Comparison of ENCODE assay signal across 20 mouse cellular contexts in genomic region chr7:34268463-34268862, GRCm38 (mm10). TPM values are rescaled to one million over a fixed set of nuclear protein-coding genes. Genes with fewer than 3 reads are reported as not detected.
DNase-seq lines count a peak whose midpoint lies in the region; ATAC-seq and TF ChIP-seq lines count a peak whose summit lies in the region.
"Had no signal": no experiment of that assay in that cellular context is flagged by ENCODE, and none has a peak within 500 bp of the region (broad histone marks: within the 10 kb centered on the region; RNA-seq: fewer than 3 reads in every experiment).

No protein-coding gene starts in this region.

- ATAC-seq in heart, embryonic 11.5 days (replicated peaks; ENCODE audit: insufficient number of reproducible peaks, low FRiP score, low TSS enrichment), result no peak

- no peak for TF ChIP-seq POLR2A in embryonic fibroblast, embryonic 13.5 days (IDR thresholded peaks at IDR 0.05; ENCODE audit: low read depth, low read length)

- 47% methylated on average over 1 of the region's 1 CpGs for WGBS in heart, embryonic 11.5 days (ENCODE audit: insufficient replicate concordance)

- H3K4me3 ChIP-seq in heart, embryonic 11.5 days (ENCODE audit: low read depth, low read length), result no peak overlapping the region
- no peak overlapping the region for H3K4me3 ChIP-seq in left cerebral cortex, adult 2 months
- H3K4me3 ChIP-seq in embryonic fibroblast, embryonic 13.5 days (ENCODE audit: insufficient read depth, low read length), result no peak overlapping the region
- H3K4me3 ChIP-seq: midbrain, embryonic 10.5 days; myocyte had no signal

- no peak overlapping the region for H3K4me2 ChIP-seq in heart, embryonic 11.5 days

- H3K9me3 ChIP-seq in heart, embryonic 11.5 days (replicated peaks; ENCODE audit: control insufficient read depth, low read length), result no peaks in the 10 kb centered on the region
- H3K9me3 ChIP-seq: midbrain, embryonic 10.5 days had no signal

- TF ChIP-seq CTCF in left cerebral cortex, adult 2 months (IDR thresholded peaks at IDR 0.05), result no peak
- TF ChIP-seq CTCF in embryonic fibroblast, embryonic 13.5 days (IDR thresholded peaks at IDR 0.05; ENCODE audit: borderline replicate concordance, insufficient read depth, low read length), result no peak

- DNase-seq in heart, postnatal 25 days (ENCODE audit: low spot score), result no peak
- no peak for DNase-seq in left cerebral cortex, adult 2 months (ENCODE audit: extremely low spot score in 1 of 2, low spot score in 2 of 2)
- DNase-seq in left cerebral cortex, adult 18-20 months (ENCODE audit: low spot score in 2 of 2), result no peak
- DNase-seq in R1 (ENCODE audit: low read depth, low spot score), result peak; percentile 54
- DNase-seq in frontal cortex, postnatal 25 days (ENCODE audit: low spot score in 2 of 2), result no peak
- DNase-seq in kidney, postnatal 4 days, result no peak
- DNase-seq: B cell, adult 2 months; kidney, adult 9 months had no signal

- intact Hi-C loops in heart, postnatal 25 days (cut with DNase I), result loop anchor here (5.0 kb wide), 2 partner anchors 44 to 64 kb away; partner anchors contain the start of gene 4931406P16Rik
- intact Hi-C loops in left cerebral cortex, adult 2 months (cut with DNase I), result loop anchor here (5.0 kb wide), 1 partner anchor 44 kb away; the partner anchor contains the start of gene 4931406P16Rik

- H3K27ac ChIP-seq in heart, embryonic 11.5 days (ENCODE audit: low read depth, low read length), result peak overlapping the region; percentile 73
- peak overlapping the region; percentile 13; the same call in 1 of the 2 replicates for H3K27ac ChIP-seq in left cerebral cortex, adult 2 months
- peak overlapping the region; percentile 97 for H3K27ac ChIP-seq in embryonic fibroblast, embryonic 13.5 days (ENCODE audit: insufficient read depth, low read length)
- H3K27ac ChIP-seq: midbrain, embryonic 10.5 days; stomach, postnatal 0 days had no signal

- H3K4me1 ChIP-seq in heart, embryonic 11.5 days (ENCODE audit: control insufficient read depth, insufficient read depth, low read length), result peaks cover 42% of the 10 kb centered on the region
- H3K4me1 ChIP-seq in embryonic fibroblast, embryonic 13.5 days (ENCODE audit: control insufficient read depth, insufficient read depth, low read length), result peaks cover 27% of the 10 kb centered on the region
- H3K4me1 ChIP-seq: midbrain, embryonic 10.5 days had no signal

- H3K27me3 ChIP-seq in heart, embryonic 11.5 days (ENCODE audit: control insufficient read depth, insufficient read depth, low read length), result no peaks in the 10 kb centered on the region

- no peak overlapping the region for H3K9ac ChIP-seq in heart, embryonic 11.5 days (ENCODE audit: low read depth, low read length)

- no peaks in the 10 kb centered on the region for H3K36me3 ChIP-seq in heart, embryonic 11.5 days (ENCODE audit: control insufficient read depth, insufficient read depth, low read length)

RNA-seq across cellular contexts. Expression of gene Gm6096, which starts 17.6 kb away (rescaled TPM):
- polyA plus RNA-seq in heart, embryonic 11.5 days (2014; fragmentation: Nextera tagmentation; extraction: Ambion mirVana), result 0.80 and 1.2 TPM in 2 replicates
- total RNA-seq in heart, postnatal 25 days (2021), result not detected
- total RNA-seq in left cerebral cortex, adult 2 months (2021), result not detected
- not detected for total RNA-seq in left cerebral cortex, adult 18-20 months (2021)
- not detected in 2 replicates for polyA plus RNA-seq in embryonic fibroblast, embryonic 13.5 days (2011; ENCODE audit: insufficient read length, low read depth, missing spikeins)
- total RNA-seq: adrenal gland, postnatal 4 days; common myeloid progenitor, adult 5-6 weeks; granulocyte monocyte progenitor cell, adult 5-6 weeks; layer of hippocampus, postnatal 10 days; left cerebral cortex, postnatal 36 days; MEL had no signal
- polyA plus RNA-seq: midbrain, embryonic 10.5 days; spleen, adult 2 months; stomach, postnatal 0 days had no signal

RNA-seq across cellular contexts. Expression of gene Gpi1, which starts 38.3 kb away (rescaled TPM):
- 798 and 824 TPM in 2 replicates for polyA plus RNA-seq in heart, embryonic 11.5 days (2014; fragmentation: Nextera tagmentation; extraction: Ambion mirVana)
- total RNA-seq in heart, postnatal 25 days (2021), result 100 to 1,000 TPM; 547 to 566 TPM
- total RNA-seq in left cerebral cortex, adult 2 months (2021), result 100 to 1,000 TPM; 642 to 716 TPM
- total RNA-seq in left cerebral cortex, adult 18-20 months (2021), result 100 to 1,000 TPM; 662 to 699 TPM
- 244 and 331 TPM in 2 replicates for polyA plus RNA-seq in embryonic fibroblast, embryonic 13.5 days (2011; ENCODE audit: insufficient read length, low read depth, missing spikeins)

RNA-seq across cellular contexts. Expression of gene 4931406P16Rik, which starts 44.9 kb away (rescaled TPM):
- polyA plus RNA-seq in heart, embryonic 11.5 days (2014; fragmentation: Nextera tagmentation; extraction: Ambion mirVana), result 46.2 and 56.2 TPM in 2 replicates
- 10 to 100 TPM; 45.3 to 52.9 TPM for total RNA-seq in heart, postnatal 25 days (2021)
- 10 to 100 TPM; 40.7 to 42.8 TPM for total RNA-seq in left cerebral cortex, adult 2 months (2021)
- 10 to 100 TPM; 38.5 to 39.1 TPM for total RNA-seq in left cerebral cortex, adult 18-20 months (2021)
- polyA plus RNA-seq in embryonic fibroblast, embryonic 13.5 days (2011; ENCODE audit: insufficient read length, low read depth, missing spikeins), result 49.8 and 62.1 TPM in 2 replicates

Comparison
In these comparisons a context has a peak if more than half of its experiments do, and no peak if none do; other contexts are left out.
1. H3K27ac ChIP-seq: peak in every context shown above with its lines; median percentile 97 in embryonic fibroblast, embryonic 13.5 days; 73 in heart, embryonic 11.5 days; 13 in left cerebral cortex, adult 2 months.